Comparison of ENCODE assay signal across 16 mouse cellular contexts in the genomic region with DNA sequence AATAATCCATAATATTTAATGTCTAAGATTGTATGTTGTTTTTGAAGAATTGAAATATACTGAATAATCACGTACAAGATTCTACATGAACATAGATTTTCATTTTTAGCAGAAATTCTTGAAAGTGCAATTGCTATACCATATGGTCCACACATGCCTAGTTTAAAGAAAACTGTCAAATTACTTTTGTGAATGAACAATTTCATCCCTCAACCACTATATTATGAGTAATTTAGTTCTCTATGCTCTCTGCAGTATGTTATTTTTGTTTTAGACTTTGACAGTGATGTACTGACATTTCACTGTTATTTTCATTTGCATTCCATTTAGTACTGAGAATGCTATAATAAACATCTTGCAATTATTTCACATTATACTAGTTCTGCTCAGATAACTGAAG.
"Had no signal": no experiment of that assay in that cellular context is flagged by ENCODE, and none has a peak within 500 bp of the region (broad histone marks: within the 10 kb centered on the region; RNA-seq: fewer than 3 reads in every experiment).

No protein-coding gene starts in this region.

- DNase-seq: kidney, adult 8-10 months; kidney, postnatal 25 days; layer of hippocampus, adult 9-11 months; liver, embryonic 13.5 days; lung, adult 2 months; lung, postnatal 14 days; lung, postnatal 4 days; midbrain, embryonic 14.5 days; right cerebral cortex, postnatal 25 days; spleen, adult 18-20 months; thymus, postnatal 36 days had no signal

- H3K27ac ChIP-seq: kidney, embryonic 15.5 days; layer of hippocampus, adult 2 months; left cerebral cortex, adult 2 months; liver, embryonic 13.5 days; stomach, embryonic 15.5 days had no signal

- H3K27me3 ChIP-seq: kidney, embryonic 15.5 days; liver, embryonic 13.5 days; stomach, embryonic 15.5 days had no signal

- H3K36me3 ChIP-seq: kidney, embryonic 15.5 days; liver, embryonic 13.5 days; stomach, embryonic 15.5 days had no signal

- H3K4me2 ChIP-seq: kidney, embryonic 15.5 days; liver, embryonic 13.5 days; midbrain, embryonic 11.5 days; stomach, embryonic 15.5 days had no signal

- H3K9ac ChIP-seq: kidney, embryonic 15.5 days; liver, embryonic 13.5 days; stomach, embryonic 15.5 days had no signal

- H3K9me3 ChIP-seq: kidney, embryonic 15.5 days; liver, embryonic 13.5 days; stomach, embryonic 15.5 days had no signal

- H3K4me3 ChIP-seq: kidney, embryonic 15.5 days; layer of hippocampus, adult 2 months; left cerebral cortex, adult 2 months; liver, embryonic 13.5 days; stomach, embryonic 15.5 days had no signal

- H3K4me1 ChIP-seq: kidney, embryonic 15.5 days; liver, embryonic 13.5 days; stomach, embryonic 15.5 days had no signal
